Mouse (Mus musculus) embryo, embryonic 10.5 days (tissue): ENCODE results near the gene Gcgr.
A peak's percentile ranks its signal among the peaks of the same experiment; 100 is the strongest.
"Not testable (repeated sequence)": the region's sequence is repeated elsewhere in the genome, so short reads cannot be mapped to it uniquely, and the experiment has no call there.

Experiments used
- DNase-seq: peaks from one replicate; pipeline ENCODE4 v3.0.0-alpha.2; 2015; ENCODE audit warnings: low spot score

Gene Gcgr

GRCm38 (mm10) chr11:120571754-120572416 lies 41.4 kb downstream of the Gcgr start:
- DNase-seq: no peak

- no peak for DNase-seq
Measured at GRCm38 (mm10) chr11:120572417-120572751, 41.9 kb downstream of the Gcgr start.

- peak; percentile 99 for DNase-seq
Measured at GRCm38 (mm10) chr11:120572752-120573584, 42.5 kb downstream of the Gcgr start, which contains the start of gene P4hb. P4hb (minus strand) TSS chr11:120573253.

- no peak for DNase-seq
Measured at GRCm38 (mm10) chr11:120573585-120574277, 43.2 kb downstream of the Gcgr start.

- DNase-seq: no peak
Measured at GRCm38 (mm10) chr11:120574278-120574600, 43.7 kb downstream of the Gcgr start.

GRCm38 (mm10) chr11:120575046-120575445 lies 44.5 kb downstream of the Gcgr start:
- DNase-seq: no peak

GRCm38 (mm10) chr11:120575940-120576339 lies 45.4 kb downstream of the Gcgr start:
- no peak for DNase-seq

GRCm38 (mm10) chr11:120576365-120576981 lies 46.0 kb downstream of the Gcgr start:
- no peak for DNase-seq

- DNase-seq: peak; percentile 35
Measured at GRCm38 (mm10) chr11:120577211-120578023, 46.9 kb downstream of the Gcgr start.

- DNase-seq: no peak
Measured at GRCm38 (mm10) chr11:120578024-120578693, 47.7 kb downstream of the Gcgr start.

- DNase-seq: no peak
Measured at GRCm38 (mm10) chr11:120578694-120579243, 48.3 kb downstream of the Gcgr start.

- DNase-seq: peak; percentile 92
Measured at GRCm38 (mm10) chr11:120579316-120580107, 49.0 kb downstream of the Gcgr start.

- no peak for DNase-seq
Measured at GRCm38 (mm10) chr11:120580190-120580589, 49.7 kb downstream of the Gcgr start.

GRCm38 (mm10) chr11:120580871-120581331 lies 50.4 kb downstream of the Gcgr start:
- peak; percentile 47 for DNase-seq

- DNase-seq: peak; percentile 88
Measured at GRCm38 (mm10) chr11:120581490-120582267, 51.2 kb downstream of the Gcgr start, which contains the start of gene Arhgdia. Arhgdia (minus strand) TSS chr11:120581624.

- DNase-seq: peak; percentile 63
Measured at GRCm38 (mm10) chr11:120582268-120582981, 51.9 kb downstream of the Gcgr start.

GRCm38 (mm10) chr11:120582982-120583293 lies 52.4 kb downstream of the Gcgr start:
- not testable (repeated sequence) for DNase-seq

- DNase-seq: no peak
Measured at GRCm38 (mm10) chr11:120583937-120584336, 53.4 kb downstream of the Gcgr start.
